Mouse (Mus musculus) brain, embryonic 18.5 days (tissue): ENCODE data around the gene Prr3.
"Not testable (repeated sequence)": the region's sequence is repeated elsewhere in the genome, so short reads cannot be mapped to it uniquely, and the experiment has no call there.

ENCODE experiments used
- DNase-seq: peaks from one replicate; pipeline ENCODE4 v3.0.0-alpha.2; 2012; ENCODE audit warnings: low read depth, low spot score

Prr3 gene

DNA sequence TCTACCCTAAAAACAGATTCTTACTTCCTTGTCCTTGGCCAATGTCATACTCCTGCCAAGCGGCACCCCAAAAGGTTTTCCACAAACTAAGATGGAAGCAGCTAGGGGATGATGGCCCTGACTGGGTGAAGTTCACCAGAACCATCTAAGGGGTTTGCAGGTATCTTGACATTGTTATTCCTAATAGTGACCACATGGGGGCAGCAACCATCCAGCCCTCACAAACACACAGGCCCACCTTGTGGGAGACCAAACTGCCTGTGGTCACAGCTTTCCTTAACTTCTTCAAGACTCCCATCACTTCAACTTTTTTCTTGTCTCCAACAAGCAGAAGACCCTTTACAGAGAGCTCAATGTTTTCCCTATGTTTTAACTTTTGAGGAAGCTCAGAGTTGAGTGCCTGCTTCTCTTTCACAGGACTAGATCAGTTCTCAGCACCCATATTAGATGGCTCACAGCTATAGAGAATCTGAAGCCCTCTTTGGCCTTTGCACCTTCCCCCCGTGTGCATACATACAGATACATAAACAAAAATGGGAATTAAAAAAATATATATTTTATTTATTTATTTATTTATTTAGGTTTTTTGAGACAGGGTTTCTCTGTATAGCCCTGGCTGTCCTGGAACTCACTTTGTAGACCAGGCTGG is 42.2 kb downstream of the Prr3 start:
- no peak for DNase-seq

DNA sequence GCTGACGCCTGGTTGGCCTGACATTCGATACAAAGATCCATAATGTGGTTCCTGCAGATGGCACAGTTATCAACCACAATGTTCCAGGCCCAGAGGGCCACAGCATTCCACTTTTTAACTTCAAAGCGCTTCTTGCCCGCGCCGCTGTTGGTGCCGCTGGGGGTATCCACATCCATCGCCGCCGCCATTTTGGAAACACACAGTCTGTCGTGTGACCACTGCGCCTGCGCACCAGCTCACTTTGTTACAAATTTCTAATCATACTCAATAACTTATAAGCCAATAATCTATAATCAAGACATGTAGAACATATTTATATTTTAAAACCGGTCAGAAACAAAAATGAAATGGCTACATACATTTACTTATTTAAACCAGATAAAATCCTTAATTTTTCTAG is 44.3 kb downstream of the Prr3 start:
- not testable (repeated sequence) for DNase-seq

GRCm38 (mm10) chr17:35932608-35933007 is 47.4 kb downstream of the Prr3 start:
- no peak for DNase-seq

DNA sequence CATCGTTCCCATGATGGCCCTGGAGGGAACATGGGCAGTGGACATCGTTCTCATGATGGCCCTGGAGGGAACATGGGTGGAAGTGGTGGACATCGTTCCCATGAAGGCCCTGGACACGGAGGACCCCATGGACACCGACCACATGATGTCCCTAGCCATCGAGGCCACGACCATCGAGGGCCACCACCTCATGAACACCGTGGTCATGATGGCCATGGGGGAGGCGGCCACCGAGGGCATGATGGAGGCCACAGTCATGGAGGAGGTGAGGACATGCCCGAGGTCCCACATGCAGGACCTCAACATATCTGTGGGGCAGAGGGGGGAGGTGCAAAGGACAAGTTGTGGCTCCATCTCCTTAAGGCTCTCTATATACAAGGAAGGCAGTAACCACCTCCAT is 49.4 kb downstream of the Prr3 start:
- DNase-seq = no peak

- DNase-seq = no peak
Measured at GRCm38 (mm10) chr17:35929534-35929933, 50.5 kb downstream of the Prr3 start.

DNA sequence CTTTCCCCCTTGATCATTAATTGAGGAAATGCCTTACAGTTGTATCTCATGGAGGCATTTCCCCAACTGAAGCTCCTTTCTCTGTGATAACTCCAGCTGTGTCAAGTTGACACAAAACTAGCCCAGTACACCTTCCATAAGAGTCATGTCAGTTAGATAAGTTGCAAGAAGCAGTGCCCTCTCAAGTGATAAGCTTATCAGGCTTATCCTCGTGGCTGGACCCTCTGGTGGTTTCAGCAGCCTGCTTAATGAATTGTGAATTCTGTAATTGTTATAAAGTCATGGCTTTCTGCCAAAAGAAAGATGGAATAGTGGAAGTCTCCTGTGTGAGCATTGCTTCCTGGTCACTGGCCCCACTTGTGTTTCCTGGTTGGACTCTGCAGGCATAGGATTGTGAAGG is 52.6 kb downstream of the Prr3 start:
- no peak for DNase-seq

DNA sequence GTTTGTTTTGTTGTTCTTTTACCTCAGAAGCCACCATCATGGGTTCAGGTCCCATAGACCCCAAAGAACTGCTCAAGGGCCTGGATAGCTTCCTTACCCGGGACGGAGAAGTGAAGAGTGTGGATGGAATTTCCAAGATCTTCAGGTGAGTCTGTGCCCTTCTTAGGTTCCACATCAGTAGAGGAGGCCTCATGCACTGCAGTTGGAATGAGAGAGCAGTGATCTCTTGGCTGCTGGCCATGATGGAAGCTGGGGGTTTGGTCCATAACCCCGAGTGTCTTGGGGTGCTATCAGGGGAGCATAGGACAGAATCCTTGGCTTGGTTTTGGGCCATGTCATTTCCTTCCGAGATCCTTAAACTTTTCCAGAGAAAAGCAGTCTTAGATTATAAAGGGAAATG is 56.8 kb downstream of the Prr3 start:
- DNase-seq = no peak

DNA sequence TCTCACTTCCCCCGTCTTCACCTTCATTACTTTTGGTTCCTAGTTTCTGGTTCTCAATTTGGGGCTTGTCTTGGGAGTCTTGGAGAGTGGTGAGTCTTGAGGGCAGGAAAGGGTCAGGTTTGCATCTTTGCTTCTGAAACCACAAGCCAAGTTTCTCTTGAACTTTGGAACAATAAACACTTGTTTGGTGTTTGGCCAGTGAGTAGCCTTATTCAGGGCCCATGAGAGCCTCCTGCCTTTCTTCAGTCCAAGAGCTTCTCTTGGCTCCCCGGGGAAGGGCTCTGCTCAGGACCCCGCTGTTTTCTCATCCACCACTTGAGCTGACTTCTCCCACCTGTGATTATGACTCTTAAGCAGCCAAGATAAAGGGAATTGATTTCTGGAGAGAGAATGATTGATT is 57.5 kb downstream of the Prr3 start:
- DNase-seq = no peak
